Mouse (Mus musculus): ENCODE measurements around the gene Cdkl4. TPM values are rescaled to one million over a fixed set of nuclear protein-coding genes. Genes with fewer than 3 reads are reported as not detected.
"Not testable (repeated sequence)": the region's sequence is repeated elsewhere in the genome, so short reads cannot be mapped to it uniquely, and the experiment has no call there.

The Cdkl4 gene
- 10 to 100 TPM; 16.0 TPM for total RNA-seq (2021)

DNA sequence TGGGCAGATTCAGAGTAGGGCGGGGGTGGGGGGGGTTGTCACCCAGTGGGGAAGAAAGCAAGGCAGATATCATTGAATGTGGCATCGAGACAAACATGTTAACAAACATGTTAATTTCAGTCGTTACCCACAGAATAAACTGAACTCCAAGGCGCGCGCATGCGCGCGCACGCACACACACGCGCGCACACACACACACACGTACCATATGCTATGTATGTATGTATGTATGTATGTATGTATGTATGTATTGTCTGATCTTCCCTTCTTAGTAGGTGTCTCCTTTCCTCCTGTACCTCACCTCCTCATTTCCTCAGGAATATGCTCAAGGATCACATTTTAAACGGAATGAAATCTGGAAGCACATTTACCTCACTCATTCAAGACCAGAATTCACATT, at the start of gene Cdkl4:
Gene Cdkl4, minus strand, starts transcription at position 175 of the 400 bp plus-strand sequence.
- DNase-seq = no peak

DNA sequence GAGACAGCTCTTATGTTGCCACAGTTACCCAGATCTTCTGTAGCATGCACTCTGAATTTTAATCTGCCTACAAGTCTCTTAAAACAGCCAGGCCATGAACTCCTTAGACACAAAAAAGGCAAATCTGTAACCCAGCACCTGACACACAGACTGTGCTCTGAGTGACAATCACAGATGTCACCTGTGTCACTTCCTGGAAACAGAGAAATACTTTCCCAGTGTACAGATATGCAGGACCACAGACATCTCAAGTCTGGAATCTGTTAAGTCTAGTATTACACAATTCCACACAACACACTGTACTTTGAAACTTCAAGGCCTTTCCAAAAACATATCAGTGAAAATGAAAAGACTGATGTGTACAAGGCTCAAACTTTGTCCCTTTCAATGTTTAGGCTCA, 47.4 kb upstream of the Cdkl4 start:
- DNase-seq = no peak

DNA sequence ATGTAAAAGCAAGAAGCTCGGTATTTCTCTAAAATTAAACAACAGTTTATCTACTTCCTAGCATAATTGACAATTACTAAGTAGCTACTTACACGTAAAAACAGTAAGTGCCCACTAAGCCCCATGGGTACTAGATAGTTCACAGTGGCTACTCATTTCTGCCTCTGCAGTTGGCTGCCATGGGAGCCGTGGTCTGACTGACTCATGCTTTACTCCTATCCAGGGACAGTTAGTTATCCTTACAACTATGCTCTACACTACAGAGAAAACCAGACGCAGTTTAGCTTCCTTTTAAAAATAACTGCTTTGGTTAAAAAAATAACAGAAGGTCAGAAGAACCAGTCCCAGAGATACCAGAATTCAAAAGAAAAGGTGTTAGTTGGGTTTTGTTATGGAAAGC, 44.1 kb upstream of the Cdkl4 start:
- DNase-seq = no peak

DNA sequence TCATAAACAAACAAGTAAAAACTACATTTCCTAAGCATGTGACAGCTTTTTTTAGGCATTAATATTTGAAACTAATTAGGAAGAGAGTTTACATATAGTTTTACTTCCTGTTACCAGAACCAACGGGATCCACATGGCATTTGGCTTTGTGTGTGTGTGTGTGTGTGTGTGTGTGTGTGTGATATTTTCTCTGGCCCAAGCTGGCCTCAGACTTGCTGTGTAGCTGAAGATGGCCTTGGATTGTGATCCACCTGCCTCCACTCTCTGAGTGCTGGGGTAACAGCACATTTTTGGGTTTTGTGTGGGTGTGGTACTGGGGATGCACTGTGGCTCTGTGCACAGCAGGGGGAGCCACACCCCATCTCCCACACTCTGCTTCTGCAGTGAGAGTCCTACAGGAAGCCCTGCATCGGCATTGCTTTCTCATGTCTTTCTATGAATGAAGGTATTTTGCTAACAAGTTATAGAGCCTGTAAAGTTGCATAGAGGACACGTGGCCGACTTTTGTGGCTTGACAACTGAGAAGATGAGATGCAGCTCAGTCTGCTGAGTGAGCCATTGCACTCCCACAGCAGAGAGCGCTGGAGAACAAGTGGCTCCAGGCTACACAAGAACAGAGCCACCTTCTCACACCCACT, 43.3 kb upstream of the Cdkl4 start:
- DNase-seq = peak; percentile 64 to 73

DNA sequence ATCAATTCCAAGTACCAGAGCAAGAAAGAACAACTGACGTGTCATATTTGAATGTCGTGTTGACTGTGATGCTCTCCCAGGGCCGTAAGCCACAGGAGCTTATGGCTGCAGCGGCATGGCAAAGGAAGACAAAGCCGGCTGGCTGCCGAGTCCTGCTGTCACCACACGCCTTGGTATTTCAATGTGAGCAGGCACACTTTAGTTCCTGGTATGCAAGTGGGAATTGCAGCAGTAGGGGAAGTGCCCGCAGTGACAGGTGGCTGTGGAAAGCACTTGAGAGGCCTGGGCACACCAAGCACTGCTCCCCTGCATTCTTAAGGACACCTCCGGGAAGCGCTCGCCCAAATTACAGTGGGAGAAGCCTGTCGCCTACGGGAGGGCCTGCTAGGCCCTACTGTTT, 41.9 kb upstream of the Cdkl4 start:
- peak; percentile 49 to 50 for DNase-seq

DNA sequence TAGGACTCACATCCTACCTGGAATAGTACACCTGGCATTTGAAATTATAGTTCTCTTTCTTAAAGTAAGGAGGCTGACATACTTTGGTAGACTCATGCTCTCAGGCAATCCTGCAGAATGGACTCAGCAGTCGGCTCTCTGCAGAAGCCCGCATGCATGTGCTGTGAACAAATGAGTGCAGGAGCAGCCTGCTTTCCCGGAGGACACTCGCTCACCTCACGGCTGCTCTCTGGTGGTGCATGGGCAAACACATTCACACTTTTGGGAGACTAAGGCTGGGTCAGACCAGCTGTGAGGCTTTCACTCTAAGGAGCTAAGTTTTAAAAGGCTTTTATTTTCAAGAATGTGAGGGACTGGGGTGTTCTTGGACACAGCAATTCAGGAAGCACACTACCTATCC, 41.3 kb upstream of the Cdkl4 start:
- DNase-seq = no peak

DNA sequence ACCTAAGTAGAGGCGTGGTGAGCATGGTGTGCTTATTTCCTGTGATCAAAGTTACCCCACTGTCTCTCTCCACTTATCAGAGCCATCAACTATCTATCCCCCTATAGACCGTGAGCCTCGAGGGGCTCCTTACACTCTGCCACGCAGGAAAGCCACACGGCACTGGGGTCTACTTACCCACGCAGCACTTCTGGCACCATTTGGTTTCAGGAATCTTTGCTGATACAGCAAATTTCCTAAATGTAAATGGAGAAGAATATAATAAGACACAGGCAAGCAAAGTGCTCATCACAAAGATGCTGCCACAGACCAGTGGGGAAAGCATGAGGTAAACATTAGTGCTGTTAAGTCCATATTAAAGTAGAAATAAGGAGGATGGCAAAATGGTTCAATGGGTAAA, 26.2 kb upstream of the Cdkl4 start:
- DNase-seq = no peak

DNA sequence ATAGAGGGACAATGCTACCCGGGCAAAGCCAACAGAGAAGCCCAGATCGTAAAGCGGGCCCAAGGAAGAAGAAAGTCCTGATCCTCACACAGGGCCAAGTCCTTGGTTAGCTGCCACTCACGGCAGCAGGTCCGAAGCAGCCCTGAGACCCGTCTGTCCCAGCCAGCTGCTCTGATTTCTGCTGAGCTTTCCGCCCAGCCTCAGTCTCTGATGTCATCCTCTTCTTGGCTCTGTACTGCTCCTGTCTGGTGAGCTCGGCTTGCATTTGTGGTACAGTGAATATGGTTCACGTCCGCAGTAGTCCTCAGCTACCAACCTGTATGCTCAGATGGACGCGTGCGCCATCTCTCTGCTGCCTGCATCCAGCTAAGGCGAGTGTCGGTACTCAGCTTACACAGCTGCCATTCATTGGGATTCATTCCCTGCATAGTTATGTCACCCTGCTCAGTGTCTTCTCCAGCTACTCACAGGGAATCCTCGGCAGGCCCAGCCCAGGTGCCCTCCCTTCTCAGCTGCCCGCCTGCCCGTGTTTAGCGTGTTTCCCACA, 25.5 kb upstream of the Cdkl4 start:
- no peak for DNase-seq

DNA sequence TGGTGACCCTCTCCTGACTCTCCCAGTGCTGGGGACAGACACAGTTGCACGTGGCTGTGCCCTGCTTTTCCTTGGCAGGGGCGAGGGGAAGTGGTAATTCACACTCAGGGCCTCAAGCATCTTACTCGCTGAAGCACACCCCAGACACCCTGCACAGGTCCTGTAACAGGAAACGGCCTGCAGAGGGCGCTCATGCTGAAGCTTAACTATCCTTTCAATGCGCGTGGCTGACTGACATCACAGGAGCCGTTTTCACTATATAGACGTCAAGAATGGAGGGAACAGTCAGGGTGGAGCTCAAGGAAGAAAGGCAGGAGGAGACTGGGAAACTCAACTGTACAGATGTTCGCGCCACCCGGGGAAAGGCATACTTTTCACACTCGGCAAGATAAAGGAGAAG, 23.8 kb upstream of the Cdkl4 start:
- no peak for DNase-seq

DNA sequence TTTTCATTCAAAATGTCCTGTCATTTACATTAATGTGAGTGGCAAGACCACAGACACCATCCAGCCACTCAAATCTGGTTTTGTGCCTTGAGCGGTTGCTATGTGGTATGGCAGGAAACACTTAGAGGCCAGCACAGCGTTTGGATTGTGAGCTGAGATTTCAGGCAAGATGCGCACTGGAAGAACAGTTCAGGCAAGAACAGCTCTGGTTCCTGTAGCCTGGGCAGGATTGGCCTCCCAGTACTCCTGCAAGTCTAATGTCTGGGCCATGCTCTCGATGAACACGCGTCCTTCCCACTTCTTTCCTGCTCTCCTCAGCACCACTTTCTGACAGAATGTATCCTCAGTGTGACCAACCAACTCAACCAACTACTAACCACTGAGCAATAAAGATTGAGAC, 5.4 kb upstream of the Cdkl4 start:
- no peak for DNase-seq

DNA sequence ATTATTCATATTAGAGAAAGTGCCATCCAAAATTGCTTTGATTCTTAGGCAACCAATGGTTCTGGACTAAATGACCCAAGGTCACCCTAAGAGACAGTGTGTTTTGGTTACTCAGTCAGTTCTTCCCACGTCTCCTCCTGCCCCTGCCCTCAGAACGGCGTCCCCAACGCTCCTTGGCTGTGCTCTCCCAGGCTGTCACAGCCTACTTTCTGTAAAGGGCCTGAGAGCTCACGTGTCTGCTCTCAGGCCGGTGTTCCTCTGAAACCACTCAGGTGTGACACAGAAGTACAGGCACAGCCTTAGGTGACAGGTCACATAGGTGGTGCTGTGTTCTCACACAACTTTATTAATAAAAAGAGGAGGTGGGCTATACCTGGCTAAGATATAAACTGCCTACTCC, 2.3 kb upstream of the Cdkl4 start:
- no peak for DNase-seq

DNA sequence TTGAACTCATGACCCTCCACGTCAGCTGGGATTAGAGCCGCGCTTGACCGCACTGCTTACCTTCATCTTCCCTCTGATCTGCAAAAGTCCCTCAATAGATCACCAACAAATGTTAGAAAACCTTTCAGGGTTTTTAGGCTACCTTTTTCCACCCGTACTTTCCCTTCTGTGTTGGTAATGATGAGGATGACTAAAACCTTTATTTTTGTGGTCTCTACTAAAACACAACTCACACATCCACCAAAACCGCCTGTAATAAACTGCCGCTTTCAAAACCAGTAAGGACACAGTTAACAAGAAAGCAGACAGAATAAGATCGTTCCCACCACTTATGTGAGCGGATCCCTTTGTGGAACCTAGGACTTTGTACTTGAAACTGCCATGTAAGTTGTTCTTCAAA, 1.5 kb upstream of the Cdkl4 start:
- DNase-seq = no peak

DNA sequence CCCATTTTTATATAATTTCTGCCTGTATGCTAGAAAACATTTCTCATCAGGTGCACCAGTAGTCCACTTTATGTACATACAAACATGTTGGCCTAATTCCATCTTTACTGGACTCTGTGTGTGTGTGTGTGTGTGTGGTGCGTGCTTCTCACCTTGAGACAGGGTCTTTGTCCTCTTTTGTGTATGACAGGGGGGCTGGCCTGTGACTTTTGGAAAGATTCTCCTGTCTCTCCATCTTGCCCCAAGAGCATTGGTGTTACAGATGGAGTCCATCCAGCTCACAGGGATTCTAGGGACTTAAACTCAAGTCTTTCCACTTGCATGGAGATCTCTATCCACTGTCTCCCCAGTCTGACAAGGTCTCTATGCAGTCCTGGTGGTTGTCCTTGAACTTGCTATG, 428 bp upstream of the Cdkl4 start:
- DNase-seq = no peak

DNA sequence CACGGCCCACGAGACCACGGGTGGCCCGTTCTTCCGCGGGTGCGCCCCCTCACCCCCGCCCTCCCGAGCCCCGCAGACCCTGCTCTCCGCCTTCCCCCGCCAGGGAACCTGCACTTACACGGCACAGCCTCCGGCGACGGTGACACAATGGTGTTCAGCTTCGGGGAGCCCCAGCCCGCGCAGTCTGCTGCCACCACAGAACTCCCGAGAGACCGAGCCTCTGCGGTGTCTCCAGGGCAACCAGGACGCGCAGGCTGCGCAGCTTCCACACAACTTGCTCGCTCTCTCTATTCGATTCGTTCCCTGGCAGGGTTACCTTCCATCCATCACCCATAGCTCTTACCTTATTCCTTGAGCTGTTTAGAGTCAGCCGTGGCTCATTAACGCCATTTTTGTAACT, 399 bp downstream of the Cdkl4 start:
- DNase-seq = peak; percentile 73 to 79

DNA sequence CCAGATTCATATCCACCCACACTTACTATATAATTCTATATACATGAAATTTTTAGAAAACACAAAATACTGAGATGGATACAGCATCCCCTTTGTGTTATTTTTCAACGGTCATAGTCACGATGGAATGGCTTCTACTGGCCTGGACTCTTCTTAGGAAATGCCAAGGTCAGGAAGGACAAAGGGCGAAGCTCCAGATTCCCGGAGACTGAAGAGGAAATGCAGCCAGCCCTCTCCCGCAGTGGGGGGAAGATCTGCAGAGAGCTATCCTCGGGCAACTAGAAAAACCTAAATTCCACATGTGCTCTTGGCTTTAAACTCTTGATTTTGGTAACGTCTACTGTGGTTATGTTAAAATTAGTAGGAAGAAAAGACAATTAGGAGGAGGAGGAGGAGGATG, 2.6 kb downstream of the Cdkl4 start:
- no peak for DNase-seq

DNA sequence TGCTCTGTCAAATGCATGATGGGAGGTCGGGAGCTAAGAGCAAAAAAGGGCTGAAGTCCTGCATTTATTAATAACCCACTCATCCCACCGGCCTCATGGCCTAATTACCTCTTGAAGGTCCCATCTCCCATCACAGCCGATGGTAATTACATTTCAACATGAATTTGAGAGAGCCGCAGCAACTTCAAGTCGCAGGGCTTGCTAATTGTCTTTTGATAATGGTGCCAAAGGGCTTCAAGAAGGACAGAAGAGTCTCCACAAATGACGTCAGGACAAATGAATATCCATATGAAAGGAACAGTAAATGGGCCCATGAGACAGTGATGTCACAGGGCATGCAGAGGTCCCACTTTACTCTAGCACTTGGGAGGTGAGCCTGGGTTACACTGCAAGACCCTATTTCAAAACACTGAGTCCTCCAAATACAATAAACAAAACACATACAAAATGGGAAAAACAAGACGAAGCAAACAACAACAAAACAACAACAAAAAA, 3.1 kb downstream of the Cdkl4 start:
- no peak for DNase-seq

DNA sequence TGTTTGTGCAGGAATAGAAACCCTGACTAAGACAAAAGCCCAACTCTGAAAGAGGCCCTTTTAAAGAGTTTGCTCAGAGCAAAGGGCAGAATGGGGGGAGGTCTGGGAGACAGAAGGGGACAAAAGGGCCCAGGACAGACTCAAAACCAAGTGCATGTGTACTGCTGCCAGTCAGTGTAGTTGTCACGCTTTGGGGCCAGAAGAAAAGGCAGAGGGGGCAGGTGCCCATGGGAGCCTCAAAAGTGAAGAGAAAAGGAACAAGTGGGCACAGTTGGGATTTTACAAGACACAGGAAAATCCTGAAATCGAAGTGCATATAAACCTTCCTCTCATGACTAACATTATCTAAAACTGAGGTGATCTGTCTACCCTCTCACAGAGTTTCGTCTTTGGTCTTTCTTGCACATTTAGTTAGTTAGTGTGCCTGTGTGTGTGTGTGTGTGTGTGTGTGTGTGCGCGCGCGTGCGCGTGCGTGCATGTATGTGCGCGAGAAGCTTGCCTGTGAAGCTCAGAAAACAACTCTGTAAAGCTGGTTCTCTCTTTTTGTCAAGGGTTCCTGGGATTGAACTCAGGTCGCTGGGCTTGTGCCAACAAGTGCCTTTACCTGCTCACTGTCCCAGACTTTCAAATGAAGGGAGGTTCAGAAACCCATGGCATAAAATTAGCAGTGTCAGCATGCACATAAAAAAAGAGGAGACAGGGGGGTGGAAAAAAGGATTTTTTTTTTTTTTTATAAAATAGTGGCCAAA, 5.3 kb downstream of the Cdkl4 start:
- no peak for DNase-seq

DNA sequence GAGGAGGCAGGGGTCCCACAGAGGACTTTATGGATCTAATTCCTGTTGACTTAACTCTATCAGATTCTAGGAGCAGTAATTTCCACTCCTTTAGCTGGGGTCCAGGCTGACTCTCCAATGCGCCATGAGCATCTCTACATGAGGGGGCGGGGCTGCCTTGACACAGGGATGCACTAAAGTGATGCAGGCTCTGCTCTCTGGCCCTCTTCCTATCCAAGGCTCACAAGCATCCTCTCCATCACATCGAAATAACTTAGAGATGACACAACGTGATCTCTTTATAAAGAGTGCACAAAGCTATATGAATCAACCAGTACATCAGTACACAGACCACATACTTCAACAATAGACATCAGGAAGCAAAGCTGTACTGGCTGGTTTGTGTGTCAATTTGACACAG, 6.2 kb downstream of the Cdkl4 start:
- DNase-seq = no peak

DNA sequence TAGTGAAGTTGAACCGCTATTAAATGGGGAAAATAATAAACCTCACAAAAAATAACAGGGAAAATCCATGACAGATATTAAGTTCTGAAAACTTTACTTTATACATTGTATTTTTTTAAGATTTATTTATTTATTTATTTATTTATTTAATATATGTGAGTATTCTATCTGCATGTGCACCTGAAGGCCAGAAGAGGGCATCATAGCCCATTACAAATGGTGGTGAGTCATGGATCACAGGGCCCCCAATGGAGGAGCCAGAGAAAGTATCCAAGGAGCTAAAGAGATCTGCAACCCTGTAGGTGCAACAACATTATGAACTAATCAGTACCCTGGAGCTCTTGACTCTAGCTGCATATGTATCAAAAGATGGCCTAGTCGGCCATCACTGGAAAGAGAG, 7.9 kb downstream of the Cdkl4 start:
- not testable (repeated sequence) for DNase-seq

DNA sequence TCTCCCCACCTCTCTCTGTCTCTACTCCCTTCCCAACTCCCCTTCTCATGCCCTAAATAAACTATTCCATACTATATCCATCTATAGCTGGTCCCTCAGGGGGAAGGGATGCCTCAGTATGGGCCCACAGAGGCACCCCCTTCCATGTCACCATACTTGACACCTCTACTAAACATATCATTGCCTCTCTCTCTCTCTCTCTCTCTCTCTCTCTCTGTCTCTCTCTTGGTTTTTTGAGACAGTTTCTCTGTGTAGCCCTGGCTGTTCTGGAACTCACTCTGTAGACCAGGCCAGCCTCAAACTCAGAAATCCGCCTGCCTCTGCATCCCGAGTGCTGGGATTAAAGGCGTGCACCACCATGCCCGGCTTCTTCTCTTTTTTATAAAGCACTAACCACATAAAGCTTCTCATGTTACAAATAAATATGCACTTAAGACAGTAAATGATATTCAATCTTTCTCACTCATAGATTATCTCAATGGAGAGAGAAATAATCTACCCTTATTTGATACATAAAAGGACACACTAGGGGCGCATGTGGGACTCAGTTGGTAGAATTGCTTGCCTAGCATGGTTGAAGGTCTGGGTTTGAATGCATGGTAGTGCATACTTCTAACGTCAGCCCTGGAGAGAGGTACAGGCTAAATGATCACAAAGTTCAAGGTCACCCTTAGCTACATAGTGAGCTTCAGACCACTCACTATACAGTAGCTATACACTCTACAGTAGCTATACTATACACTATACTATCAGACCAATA, 8.6 kb downstream of the Cdkl4 start:
- DNase-seq = no peak

DNA sequence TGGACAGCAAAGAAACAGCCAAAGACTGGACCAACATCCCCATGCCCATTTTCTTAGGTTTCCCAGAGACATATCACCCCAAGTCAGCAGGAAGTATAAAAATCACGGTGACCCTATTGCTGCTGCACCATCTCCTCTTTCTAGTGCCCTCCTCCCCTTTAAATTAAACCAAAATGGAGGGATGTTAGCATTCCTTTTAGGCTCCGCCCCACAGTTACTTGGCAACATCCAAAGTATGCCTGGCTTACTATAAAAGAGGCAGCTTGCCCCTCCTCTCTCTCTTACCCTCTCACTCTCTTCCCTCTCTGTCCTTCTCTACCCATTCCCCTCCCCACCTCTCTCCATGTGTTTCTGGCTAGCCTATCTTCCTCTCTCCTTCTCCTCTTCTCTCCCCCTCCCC, 9.2 kb downstream of the Cdkl4 start:
- no peak for DNase-seq

DNA sequence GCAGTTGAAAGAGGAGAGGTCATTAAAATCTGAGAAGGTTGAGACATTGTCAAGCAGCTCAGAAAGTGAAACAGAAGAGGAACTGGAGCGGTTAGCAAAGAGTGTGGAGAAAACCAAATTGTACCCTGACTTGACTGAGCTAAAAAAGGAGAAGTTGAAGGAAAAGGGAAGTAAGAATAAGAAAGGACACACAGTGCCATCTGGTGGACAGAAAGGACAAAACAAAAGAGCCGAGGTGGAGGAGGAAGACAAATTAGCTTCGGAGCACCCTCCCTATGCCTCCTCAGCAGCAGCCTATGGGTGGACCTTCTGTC, 13.0 kb downstream of the Cdkl4 start:
- DNase-seq = no peak
